Mouse (Mus musculus): ENCODE data around the gene Gnas. TPM values are rescaled to one million over a fixed set of nuclear protein-coding genes. Genes with fewer than 3 reads are reported as not detected.
A peak's percentile ranks its signal among the peaks of the same experiment; 100 is the strongest.

The Gnas gene
- polyA plus RNA-seq, 1 experiment from 2014 or later: 1,008 TPM

DNA sequence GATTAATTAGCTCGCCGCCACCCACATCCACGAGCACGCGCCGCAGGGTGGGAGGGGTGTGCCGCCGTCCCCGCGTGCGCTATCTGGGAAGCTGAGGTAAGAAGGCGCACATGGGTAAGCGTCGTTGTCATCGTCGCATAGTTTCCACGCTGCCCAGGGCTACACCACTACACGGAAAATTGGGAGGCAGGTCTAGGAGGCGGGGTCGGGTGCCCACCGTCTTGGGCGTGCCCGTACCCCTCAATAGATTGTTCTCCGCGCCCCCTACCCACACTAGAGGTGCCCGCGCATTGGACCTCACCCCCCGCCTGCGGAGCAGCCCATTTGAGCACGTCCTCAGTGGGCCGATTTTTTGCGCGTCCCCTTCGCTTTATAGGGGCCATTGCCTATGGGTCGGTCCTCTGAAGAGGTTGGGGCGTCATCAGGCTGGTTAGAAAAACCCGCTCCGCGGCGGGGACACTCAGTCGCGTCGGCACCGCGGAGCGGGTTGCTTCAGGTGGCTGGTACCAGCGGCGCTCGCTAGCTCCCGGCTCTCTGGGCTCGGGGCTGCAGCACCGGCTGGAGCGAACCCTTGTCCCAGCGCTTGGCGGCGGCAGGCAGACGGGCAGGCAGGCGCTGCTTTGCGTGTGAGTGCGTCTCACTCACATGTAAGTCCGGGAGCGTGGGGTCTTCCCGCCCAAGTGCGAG, 43.3 kb downstream of the Gnas start:
- in situ Hi-C loops (cut with MboI; ENCODE audit: low pct_unique_long_range_greater_than_20kb): no loop called here
- DNase-seq (ENCODE audit: low read depth, low spot score) (no peak), ATAC-seq (peak; percentile 32)
- TF ChIP-seq CTCF (IDR thresholded peaks at IDR 0.05): no peak
- ChIA-PET CTCF (no interaction called here), POLR2A (interaction anchor here (0.7 kb wide), 1 partner anchor 11 kb away, joined by 3 read pairs; no protein-coding TSS in a partner anchor)
- H3K27me3 ChIP-seq: no peaks in the 10 kb centered on the region

DNA sequence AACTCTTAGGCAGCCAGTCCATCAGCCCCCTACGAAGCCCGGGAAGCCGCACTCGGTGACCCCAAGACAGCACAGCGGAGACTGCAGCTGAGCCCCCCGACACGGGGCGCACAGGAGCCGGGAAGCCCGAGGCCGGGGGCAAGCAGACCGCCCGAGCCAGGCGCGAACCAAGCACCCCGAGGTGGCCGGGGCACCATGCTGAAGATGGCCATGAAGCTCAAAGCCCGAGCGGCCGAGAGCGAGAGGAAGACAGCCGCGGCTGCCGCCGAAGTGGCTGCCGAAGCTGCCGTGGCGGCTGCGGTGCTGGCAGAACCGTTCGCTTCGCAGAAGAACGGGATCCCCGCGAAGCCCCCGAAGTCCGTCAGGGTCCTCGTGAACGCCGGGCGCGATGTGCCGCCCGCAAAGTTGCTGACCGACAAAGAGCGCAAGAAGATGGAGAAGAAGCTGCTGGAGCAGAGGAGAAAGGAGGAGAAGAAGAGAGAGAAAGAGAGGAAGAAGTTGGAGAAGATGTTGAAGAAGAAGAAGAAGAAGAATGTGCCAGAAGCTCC, 44.3 kb downstream of the Gnas start:
- POLR2A ChIA-PET: interaction anchor here (0.7 kb wide), 1 partner anchor 10 kb away, joined by 3 read pairs; no protein-coding TSS in a partner anchor
- no peak for ATAC-seq
- DNase-seq (ENCODE audit: low read depth, low spot score): no peak
- no peaks in the 10 kb centered on the region for H3K27me3 ChIP-seq
- CTCF ChIA-PET: no interaction called here
- in situ Hi-C loops (cut with MboI; ENCODE audit: low pct_unique_long_range_greater_than_20kb): no loop called here
- TF ChIP-seq CTCF (IDR thresholded peaks at IDR 0.05): no peak

DNA sequence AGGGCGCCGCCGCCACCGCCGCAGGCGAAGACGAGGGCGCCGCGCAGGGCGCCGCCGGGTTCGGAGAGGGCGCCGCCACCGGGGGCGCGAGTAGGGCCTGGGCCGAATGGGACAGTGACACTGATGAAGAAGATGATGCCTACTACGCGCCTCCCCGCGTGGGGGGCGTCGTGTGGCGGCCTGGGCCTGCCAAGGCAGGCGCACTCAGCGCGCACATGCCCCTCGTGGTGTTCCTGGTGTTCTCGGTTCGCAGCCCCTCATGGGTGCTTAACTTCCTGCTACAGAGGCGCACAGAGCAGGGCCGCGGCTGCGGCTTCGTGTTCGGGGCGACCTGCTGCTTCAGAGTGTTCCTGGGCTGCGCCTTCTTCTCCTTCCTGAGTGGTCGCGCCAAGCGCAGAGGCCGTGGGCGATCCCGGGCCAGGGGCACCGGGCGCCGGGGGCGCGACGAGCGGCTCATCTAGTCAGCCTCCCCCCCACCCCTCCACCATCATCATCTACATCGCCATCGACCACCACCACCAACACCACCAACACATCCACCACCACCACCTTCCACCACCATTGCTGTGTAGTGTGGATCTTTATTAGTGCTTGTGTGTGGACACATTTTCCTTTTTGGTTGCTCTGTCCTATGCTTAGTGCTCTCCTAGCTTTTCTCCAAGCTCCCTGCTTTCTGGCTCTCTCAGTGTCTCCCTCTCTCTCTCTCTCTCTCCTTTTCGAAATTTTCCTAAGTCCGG, 45.0 kb downstream of the Gnas start:
- CTCF ChIA-PET: no interaction called here
- no peaks in the 10 kb centered on the region for H3K27me3 ChIP-seq

DNA sequence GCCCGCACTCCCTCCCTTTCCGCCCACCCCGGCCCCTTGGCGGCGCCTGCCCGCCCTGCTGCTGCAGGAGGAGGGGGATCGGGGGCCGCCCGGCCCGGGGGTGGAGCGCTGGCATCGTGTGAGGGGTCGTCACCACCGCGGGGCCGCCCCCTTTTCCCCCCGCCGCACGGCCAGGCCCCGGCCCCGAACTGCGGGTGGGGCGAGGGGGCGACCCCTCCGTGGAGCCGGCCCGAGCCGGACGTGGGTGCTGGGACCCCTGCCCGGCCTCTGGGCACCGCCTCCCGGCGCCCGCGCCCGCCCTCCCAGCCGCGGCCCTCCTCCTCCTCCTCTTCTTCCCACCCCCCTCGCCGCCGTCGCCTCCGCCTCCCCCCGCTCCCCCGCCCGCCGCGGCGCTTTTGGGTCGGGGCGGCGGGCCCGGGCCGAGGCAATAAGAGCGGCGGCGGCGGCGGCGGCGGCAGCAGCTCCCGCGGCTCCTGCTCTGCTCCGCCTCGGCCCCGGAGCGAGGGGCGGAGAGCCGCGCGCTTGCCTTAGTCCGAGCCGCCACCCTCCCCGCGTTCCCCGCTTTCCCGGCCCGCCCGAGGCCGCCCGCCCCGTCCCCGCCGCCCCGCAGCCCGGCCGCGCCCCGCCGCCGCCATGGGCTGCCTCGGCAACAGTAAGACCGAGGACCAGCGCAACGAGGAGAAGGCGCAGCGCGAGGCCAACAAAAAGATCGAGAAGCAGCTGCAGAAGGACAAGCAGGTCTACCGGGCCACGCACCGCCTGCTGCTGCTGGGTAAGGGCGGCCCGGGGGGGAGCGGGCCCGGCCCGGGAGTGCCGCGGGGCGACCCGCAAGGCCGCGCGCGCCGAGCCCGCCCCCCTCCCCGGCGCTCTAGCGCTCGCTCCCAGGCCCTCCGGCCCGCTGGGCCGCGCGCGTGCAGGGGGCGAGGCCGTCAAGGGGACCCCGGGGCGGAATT, 45.8 kb downstream of the Gnas start:
- no peaks in the 10 kb centered on the region for H3K27me3 ChIP-seq
- DNase-seq (ENCODE audit: low read depth, low spot score): no peak
- ATAC-seq: peak; percentile 76
- ChIA-PET POLR2A (no interaction called here), CTCF (no interaction called here)
- no peak for TF ChIP-seq CTCF (IDR thresholded peaks at IDR 0.05)
- in situ Hi-C loops (cut with MboI; ENCODE audit: low pct_unique_long_range_greater_than_20kb): no loop called here

More for the DNA sequence above, 45.0 kb downstream of the Gnas start:
- ATAC-seq: peak; percentile 59
- POLR2A ChIA-PET: no interaction called here
- DNase-seq (ENCODE audit: low read depth, low spot score): no peak
- no peak for TF ChIP-seq CTCF (IDR thresholded peaks at IDR 0.05)
- in situ Hi-C loops (cut with MboI; ENCODE audit: low pct_unique_long_range_greater_than_20kb): no loop called here

DNA sequence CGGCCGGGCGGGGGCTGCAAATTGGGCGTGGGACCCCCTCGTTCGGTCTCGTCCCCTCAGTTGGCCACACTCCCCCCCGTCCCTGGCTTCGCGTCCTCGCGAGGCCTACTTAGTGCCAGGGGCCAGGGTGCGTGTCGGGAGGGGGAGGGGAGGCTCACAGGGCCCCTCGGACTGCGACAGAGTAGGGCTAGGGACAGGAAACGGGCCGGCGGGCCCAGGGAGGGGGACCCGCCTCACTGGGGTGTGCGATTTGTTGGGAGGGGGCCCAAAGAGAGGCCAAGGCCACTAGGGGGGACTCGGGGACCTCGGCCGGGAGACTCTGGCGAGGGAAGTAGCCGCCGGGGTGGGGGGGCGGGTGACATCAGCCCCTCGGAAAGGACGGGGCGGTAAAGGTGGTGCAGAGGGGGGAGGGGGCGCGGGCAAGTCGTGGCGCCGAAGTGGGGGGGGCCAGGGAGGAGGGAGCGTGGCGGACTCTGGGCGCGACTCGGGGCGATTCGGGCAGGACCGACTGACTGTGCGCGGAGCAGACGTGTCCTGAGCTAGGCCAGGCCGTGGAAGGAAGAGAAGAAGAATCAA, 46.6 kb downstream of the Gnas start:
- ChIA-PET CTCF (interaction anchor here (1.1 kb wide), 1 partner anchor 12 kb away, joined by 5 read pairs; no protein-coding TSS in a partner anchor), POLR2A (no interaction called here)
- in situ Hi-C loops (cut with MboI; ENCODE audit: low pct_unique_long_range_greater_than_20kb): no loop called here
- peak; percentile 36 for ATAC-seq
- no peak for DNase-seq (ENCODE audit: low read depth, low spot score)
- H3K27me3 ChIP-seq: no peaks in the 10 kb centered on the region
- TF ChIP-seq CTCF (IDR thresholded peaks at IDR 0.05): no peak

DNA sequence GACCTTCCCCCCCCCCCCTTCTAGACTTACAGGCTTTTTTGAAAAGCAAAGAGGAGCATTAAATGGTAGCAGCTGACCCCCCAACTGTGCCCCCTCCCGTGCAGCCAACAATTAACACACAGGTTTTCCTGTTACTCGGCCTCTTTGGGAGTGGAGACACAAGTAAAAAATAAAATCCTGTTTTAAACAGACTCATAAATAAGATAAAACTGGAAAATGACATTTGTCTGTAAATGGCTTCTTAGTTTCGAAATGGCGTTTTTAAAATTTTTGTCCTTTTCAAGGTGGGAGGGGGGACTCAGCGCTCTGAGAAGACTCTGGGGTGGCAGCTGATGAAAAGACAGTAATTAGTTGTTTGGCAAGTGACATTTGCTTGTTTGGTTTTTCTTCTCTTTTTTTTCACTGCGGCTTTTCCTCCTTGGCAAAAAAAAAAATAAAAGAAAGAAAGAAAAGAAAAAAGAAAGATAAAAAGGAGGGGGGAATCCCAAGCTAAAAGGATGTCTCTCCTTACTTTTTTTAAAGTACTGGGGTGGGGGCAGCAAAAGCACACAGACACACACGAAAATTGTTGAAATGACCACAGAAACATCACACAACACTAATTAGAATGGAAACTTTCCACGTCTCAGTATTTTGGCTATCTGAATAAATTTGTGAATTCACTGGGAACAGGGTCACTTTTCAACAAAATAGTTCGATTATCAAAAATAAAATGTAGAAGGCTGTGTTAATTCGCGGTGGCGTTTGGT, 47.3 kb downstream of the Gnas start:
- POLR2A ChIA-PET: interaction anchor here (0.6 kb wide), 1 partner anchor 10 kb away, joined by 7 read pairs; no protein-coding TSS in a partner anchor
- no peaks in the 10 kb centered on the region for H3K27me3 ChIP-seq
- in situ Hi-C loops (cut with MboI; ENCODE audit: low pct_unique_long_range_greater_than_20kb): no loop called here
- no peak for ATAC-seq
- no peak for TF ChIP-seq CTCF (IDR thresholded peaks at IDR 0.05)
- no peak for DNase-seq (ENCODE audit: low read depth, low spot score)
- CTCF ChIA-PET: interaction anchor here (1.1 kb wide), 1 partner anchor 12 kb away, joined by 5 read pairs; no protein-coding TSS in a partner anchor

DNA sequence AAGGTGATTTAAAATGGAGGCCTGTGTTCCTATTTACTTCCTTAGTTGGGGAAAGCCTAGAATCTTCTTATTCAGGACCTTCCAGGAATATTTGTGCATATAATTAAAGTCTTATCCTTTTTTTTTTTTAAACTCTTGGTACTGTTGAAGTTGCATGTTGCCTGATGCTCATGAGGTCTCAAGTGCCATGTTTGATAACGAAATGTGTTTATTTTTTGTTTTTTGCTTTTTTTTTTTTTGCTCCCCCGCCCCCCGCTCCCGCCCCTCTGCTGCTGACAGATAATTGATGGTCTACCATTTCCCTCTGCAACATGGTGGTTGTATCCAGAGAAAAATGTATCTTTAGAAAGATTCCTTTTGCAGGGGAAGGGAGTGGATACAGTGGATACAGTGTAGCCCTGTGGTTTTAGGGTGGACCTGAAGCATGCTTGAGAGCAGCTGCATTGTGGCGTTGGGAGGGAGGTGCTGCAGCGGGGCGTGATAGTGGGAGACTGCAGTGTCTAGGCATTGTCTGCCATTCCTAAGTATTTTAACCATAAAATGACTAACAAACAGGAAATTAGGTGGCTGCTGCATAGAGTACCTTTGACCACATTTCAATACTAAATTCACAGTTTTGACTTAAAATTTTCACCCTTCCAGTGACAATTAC, 49.2 kb downstream of the Gnas start:
- TF ChIP-seq CTCF (IDR thresholded peaks at IDR 0.05): no peak
- ChIA-PET CTCF (interaction anchor here (2.1 kb wide), 1 partner anchor 10 kb away, joined by 7 read pairs; no protein-coding TSS in a partner anchor), POLR2A (interaction anchor here (0.8 kb wide), 1 partner anchor 433 kb away, joined by 3 read pairs; no protein-coding TSS in a partner anchor)
- H3K27me3 ChIP-seq: no peaks in the 10 kb centered on the region
- DNase-seq (ENCODE audit: low read depth, low spot score) (no peak), ATAC-seq (no peak)
- in situ Hi-C loops (cut with MboI; ENCODE audit: low pct_unique_long_range_greater_than_20kb): no loop called here

DNA sequence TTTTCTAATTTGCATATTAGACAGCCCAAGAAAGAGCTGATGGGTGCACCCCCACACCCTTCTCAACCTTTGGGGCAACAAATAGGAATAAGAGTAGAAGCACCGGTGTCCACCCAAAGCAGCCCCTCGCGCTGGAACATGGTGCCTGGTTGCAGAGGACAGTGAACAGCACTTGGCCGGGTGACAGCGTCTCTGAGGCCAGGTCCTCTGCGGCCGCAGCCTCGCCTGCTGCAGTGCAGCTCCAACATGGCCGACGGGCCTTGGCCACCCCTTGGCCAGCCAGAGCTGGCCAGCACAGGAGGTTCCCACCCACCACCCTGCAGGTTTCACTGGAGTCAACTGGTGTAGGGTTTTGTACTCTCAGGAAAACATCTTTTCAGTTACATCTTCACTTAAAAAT, 50.3 kb downstream of the Gnas start:
- TF ChIP-seq CTCF (IDR thresholded peaks at IDR 0.05): no peak
- H3K27me3 ChIP-seq: no peaks in the 10 kb centered on the region
- POLR2A ChIA-PET: interaction anchor here (0.6 kb wide), 1 partner anchor 9 kb away, joined by 4 read pairs; no protein-coding TSS in a partner anchor
- CTCF ChIA-PET: interaction anchor here (2.1 kb wide), 1 partner anchor 9 kb away, joined by 7 read pairs; no protein-coding TSS in a partner anchor
- in situ Hi-C loops (cut with MboI; ENCODE audit: low pct_unique_long_range_greater_than_20kb): no loop called here
- ATAC-seq (no peak), DNase-seq (ENCODE audit: low read depth, low spot score) (no peak)

DNA sequence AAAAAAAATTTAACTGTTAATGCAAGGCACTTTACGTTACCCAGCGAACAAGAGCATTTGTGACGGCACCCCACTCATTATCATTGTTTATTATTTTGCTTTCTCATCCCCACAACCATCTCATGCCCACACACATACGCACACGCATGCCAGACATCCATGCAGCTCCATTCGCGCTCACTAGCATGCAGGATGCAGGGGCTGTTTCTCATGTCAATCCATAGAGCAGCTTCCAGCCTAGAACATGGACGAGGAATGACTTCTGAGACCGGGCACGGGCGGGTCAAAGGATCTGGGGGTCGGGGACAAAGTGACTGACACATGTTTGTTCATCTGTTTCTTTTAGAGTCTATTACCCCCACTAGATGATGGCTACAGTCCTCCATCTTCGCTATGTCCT, 53.2 kb downstream of the Gnas start:
- no peak for TF ChIP-seq CTCF (IDR thresholded peaks at IDR 0.05)
- no peak for ATAC-seq
- no peak for DNase-seq (ENCODE audit: low read depth, low spot score)
- in situ Hi-C loops (cut with MboI; ENCODE audit: low pct_unique_long_range_greater_than_20kb): no loop called here
- H3K27me3 ChIP-seq: no peaks in the 10 kb centered on the region
- POLR2A ChIA-PET: no interaction called here
- CTCF ChIA-PET: no interaction called here

All from Patski (cell line).